Mouse (Mus musculus): ENCODE results near the gene Cwh43. TPM values are rescaled to one million over a fixed set of nuclear protein-coding genes. Genes with fewer than 3 reads are reported as not detected.

Cwh43 gene
- total RNA-seq (2021), result 1 to 10 TPM; 1.6 to 1.9 TPM
- long read RNA-seq, experiment 1, partial matches to known transcripts, result 7 of 7 reads
- long read RNA-seq, experiment 1, other reads (novel, unspliced or antisense), result 0 of 7 reads
- long read RNA-seq, experiment 2, result 0 reads

DNA sequence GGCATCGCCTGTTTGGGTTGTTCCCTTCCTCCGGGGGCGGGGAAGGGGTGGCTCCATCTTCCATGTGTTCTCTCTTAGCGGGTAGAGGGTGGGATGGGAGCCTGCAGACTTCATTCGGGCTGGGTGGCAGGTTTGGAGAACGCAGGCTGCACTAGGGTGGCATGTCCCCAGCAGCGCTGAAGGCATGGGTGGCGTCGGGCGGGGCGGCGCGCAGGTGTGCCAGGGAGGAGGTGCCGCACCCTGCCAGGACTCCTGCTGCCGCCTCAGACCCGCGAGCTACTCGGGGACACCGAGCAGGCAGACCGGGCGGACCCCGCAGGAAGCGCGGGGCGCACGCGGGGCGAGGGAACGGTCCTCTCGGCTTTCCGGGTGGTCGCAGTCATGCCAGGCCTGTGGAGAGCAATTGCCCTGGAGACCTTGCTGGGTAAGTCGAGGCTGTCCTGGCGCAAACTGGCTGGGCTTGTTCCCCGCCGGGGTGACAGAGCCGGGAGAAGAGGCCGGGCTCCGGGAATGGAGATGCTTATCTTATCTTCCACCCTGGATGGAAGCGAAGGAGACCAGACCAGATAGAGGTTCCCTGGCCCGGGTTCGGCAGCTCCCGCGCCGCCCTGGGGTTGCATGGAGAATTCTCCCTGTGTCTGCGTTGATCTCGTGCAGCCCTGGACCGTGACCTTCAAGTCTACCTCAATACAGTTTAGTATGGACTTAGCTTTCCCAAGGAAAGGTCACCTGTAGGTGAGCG, at the start of gene Cwh43:
Gene Cwh43, plus strand, starts transcription at position 95 of the 742 bp plus-strand sequence.
- H3K27ac ChIP-seq, result peak within 1 kb of the TSS; percentile 59
- peak; percentile 36 to 45 for DNase-seq (ENCODE audit: extremely low spot score in 1 of 2, low spot score in 2 of 2)
- H3K4me3 ChIP-seq, result peak within 1 kb of the TSS; percentile 50
- no peak for TF ChIP-seq CTCF (IDR thresholded peaks at IDR 0.05)
- intact Hi-C loops (cut with DNase I), result no loop called here

GRCm38 (mm10) chr5:73359134-73359751, 46.6 kb upstream of the Cwh43 start:
- H3K27ac ChIP-seq, result peak overlapping the region; percentile 88
- TF ChIP-seq CTCF (IDR thresholded peaks at IDR 0.05), result no peak
- intact Hi-C loops (cut with DNase I), result loop anchor here (1.0 kb wide), 2 partner anchors 15 to 19 kb away; no protein-coding TSS in a partner anchor
- DNase-seq (ENCODE audit: extremely low spot score in 1 of 2, low spot score in 2 of 2), result no peak
- H3K4me3 ChIP-seq, result no peak overlapping the region

DNA sequence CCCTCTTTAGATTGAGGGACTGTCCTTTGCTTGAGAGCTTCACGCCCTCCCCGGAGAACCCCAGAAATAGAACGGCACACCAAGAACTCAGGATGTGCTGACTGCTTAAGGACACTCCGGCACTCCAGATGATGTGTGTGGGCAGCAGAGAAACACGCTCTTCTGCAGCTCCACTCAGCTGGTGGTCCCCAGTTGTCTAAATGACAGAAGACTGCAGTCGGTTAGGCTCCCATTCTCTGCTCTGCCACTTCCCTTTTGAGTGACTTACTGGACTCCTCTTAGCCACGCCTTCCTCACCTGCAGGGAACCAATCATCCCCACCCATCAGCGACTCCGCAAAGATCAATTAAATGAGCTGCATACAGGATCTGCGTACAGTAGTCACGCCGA, 46.1 kb upstream of the Cwh43 start:
- no peak overlapping the region for H3K4me3 ChIP-seq
- DNase-seq (ENCODE audit: extremely low spot score in 1 of 2, low spot score in 2 of 2), result peak; percentile 54 to 70
- intact Hi-C loops (cut with DNase I), result loop anchor here (1.0 kb wide), 2 partner anchors 15 to 19 kb away; no protein-coding TSS in a partner anchor
- H3K27ac ChIP-seq, result peak overlapping the region; percentile 88
- TF ChIP-seq CTCF (IDR thresholded peaks at IDR 0.05), result no peak

- DNase-seq (ENCODE audit: extremely low spot score in 1 of 2, low spot score in 2 of 2), result no peak
- intact Hi-C loops (cut with DNase I), result no loop called here
- no peak overlapping the region for H3K4me3 ChIP-seq
- TF ChIP-seq CTCF (IDR thresholded peaks at IDR 0.05), result no peak
- peak overlapping the region; percentile 88; the same call in 1 of the 2 replicates for H3K27ac ChIP-seq
Observed at GRCm38 (mm10) chr5:73360240-73360639, 45.6 kb upstream of the Cwh43 start.

GRCm38 (mm10) chr5:73362338-73362737, 43.5 kb upstream of the Cwh43 start:
- peak overlapping the region; percentile 73 for H3K27ac ChIP-seq
- peak in 1 of 2 experiments; percentile 34 for DNase-seq (ENCODE audit: extremely low spot score in 1 of 2, low spot score in 2 of 2)
- intact Hi-C loops (cut with DNase I), result no loop called here

GRCm38 (mm10) chr5:73362791-73363190, 43.1 kb upstream of the Cwh43 start:
- intact Hi-C loops (cut with DNase I), result no loop called here
- TF ChIP-seq CTCF (IDR thresholded peaks at IDR 0.05), result no peak
- H3K4me3 ChIP-seq, result no peak overlapping the region
- peak overlapping the region; percentile 73 for H3K27ac ChIP-seq
- DNase-seq (ENCODE audit: extremely low spot score in 1 of 2, low spot score in 2 of 2), result no peak

More at GRCm38 (mm10) chr5:73362338-73362737, 43.5 kb upstream of the Cwh43 start:
- TF ChIP-seq CTCF (IDR thresholded peaks at IDR 0.05), result no peak
- no peak overlapping the region for H3K4me3 ChIP-seq

- Histone ChIP-seq H3K27ac (no peak overlapping the region), H3K4me3 (no peak overlapping the region)
- TF ChIP-seq CTCF (IDR thresholded peaks at IDR 0.05), result no peak
- DNase-seq (ENCODE audit: extremely low spot score in 1 of 2, low spot score in 2 of 2), result no peak
- intact Hi-C loops (cut with DNase I), result no loop called here
Observed at GRCm38 (mm10) chr5:73364107-73364864, 41.6 kb upstream of the Cwh43 start.

- H3K27ac ChIP-seq, result no peak overlapping the region
- no peak for TF ChIP-seq CTCF (IDR thresholded peaks at IDR 0.05)
- no peak for DNase-seq (ENCODE audit: extremely low spot score in 1 of 2, low spot score in 2 of 2)
- intact Hi-C loops (cut with DNase I), result no loop called here
- no peak overlapping the region for H3K4me3 ChIP-seq
Observed at GRCm38 (mm10) chr5:73367906-73368305, 38.0 kb upstream of the Cwh43 start.

- DNase-seq (ENCODE audit: extremely low spot score in 1 of 2, low spot score in 2 of 2), result no peak
- peak overlapping the region; percentile 36 for H3K27ac ChIP-seq
- TF ChIP-seq CTCF (IDR thresholded peaks at IDR 0.05), result no peak
- intact Hi-C loops (cut with DNase I), result no loop called here
- H3K4me3 ChIP-seq, result no peak overlapping the region
Observed at GRCm38 (mm10) chr5:73368845-73369447, 36.9 kb upstream of the Cwh43 start.

- peak overlapping the region; percentile 36 for H3K27ac ChIP-seq
- TF ChIP-seq CTCF (IDR thresholded peaks at IDR 0.05), result no peak
- intact Hi-C loops (cut with DNase I), result no loop called here
- H3K4me3 ChIP-seq, result no peak overlapping the region
- DNase-seq (ENCODE audit: extremely low spot score in 1 of 2, low spot score in 2 of 2), result no peak
Observed at GRCm38 (mm10) chr5:73369731-73370130, 36.1 kb upstream of the Cwh43 start.

- no peak for TF ChIP-seq CTCF (IDR thresholded peaks at IDR 0.05)
- Histone ChIP-seq H3K4me3 (no peak overlapping the region), H3K27ac (peak overlapping the region; percentile 6; the same call in 1 of the 2 replicates)
- intact Hi-C loops (cut with DNase I), result no loop called here
- DNase-seq (ENCODE audit: extremely low spot score in 1 of 2, low spot score in 2 of 2), result no peak
Observed at GRCm38 (mm10) chr5:73372601-73373000, 33.3 kb upstream of the Cwh43 start.
